Mouse (Mus musculus): ENCODE data around the gene Gm20503. TPM values are rescaled to one million over a fixed set of nuclear protein-coding genes. Genes with fewer than 3 reads are reported as not detected.

Gene Gm20503
- 15.4 and 17.9 TPM in 2 replicates for polyA plus RNA-seq (2016; fragmentation: Nextera tagmentation; extraction: Ambion mirVana)

DNA sequence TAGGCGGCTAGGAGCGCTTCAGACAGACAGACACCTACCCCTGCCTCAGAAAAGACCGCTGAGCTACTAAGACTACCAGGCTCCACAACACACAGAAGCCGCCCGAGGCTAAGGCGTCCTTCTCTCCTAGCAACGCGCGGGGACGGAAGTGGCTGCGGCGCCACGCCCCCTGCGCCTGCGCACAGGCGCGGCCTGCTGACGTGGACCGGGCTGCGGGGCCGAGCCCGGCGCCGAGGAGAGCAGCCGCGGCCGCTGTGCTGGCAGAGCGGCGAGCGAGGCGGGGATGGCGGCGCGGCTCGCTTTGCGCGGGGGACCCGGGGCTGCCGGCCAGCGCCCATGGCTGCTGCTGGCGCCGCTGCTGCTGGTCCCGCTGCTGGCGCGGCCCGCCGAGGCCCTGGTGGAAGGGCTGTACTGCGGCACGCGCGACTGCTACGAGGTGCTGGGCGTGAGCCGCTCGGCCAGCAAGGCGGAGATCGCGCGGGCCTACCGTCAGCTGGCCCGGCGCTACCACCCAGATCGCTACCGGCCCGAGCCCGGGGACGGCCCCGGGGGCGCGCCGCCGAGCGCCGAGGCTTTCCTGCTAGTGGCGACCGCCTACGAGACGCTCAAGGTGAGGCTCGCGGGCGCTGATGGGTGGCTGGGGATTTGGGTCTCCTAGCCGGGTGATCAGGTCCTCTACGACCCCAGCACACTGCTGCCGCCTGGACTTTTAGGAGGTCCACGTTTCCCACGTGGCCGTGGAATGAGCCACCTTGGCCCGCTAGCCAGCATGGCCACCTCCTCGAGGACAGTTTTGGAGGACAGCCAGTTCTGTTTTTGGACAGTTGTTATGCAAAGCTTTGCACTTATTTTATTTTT lies at the start of gene Gm20503:
Gm20503 (plus strand) TSS at position 263 of the 858 bp plus-strand sequence.
- peak within 1 kb of the TSS; percentile 85 for H3K27ac ChIP-seq
- H3K36me3 ChIP-seq: no peaks in the 10 kb centered on the region
- under 1% methylated on average over 83 of the region's 89 CpGs for WGBS
- peak within 1 kb of the TSS; percentile 90 for H3K4me2 ChIP-seq (replicated peaks)
- peak within 1 kb of the TSS; percentile 91 for H3K9ac ChIP-seq
- peaks cover 20% of the 10 kb centered on the region for H3K4me1 ChIP-seq
- H3K27me3 ChIP-seq: no peaks in the 10 kb centered on the region
- peak within 1 kb of the TSS; percentile 90 for H3K4me3 ChIP-seq
- H3K9me3 ChIP-seq: no peaks in the 10 kb centered on the region
- ATAC-seq (ENCODE audit: insufficient number of reproducible peaks, insufficient read depth, low FRiP score, low TSS enrichment): peak; percentile 98

DNA sequence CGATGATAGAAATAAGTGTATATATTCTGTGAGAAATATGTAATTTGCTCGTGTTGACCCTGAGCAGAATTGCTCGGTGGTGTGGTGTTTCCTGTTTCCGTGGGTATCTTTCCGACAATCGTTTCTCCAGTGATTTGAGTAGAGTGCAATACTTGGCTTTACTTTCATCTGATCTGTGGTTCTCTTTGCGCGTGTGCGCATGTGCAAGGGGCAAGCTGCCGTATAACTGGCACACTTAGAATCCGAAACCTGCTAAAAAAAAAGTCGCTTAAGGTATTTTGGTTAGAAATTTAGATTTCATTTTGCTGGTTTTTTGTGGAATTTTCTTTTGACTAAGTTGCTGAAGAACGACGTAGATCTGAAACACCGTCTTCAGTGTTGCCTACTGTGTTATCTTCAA lies 41.3 kb upstream of the Gm20503 start:
- H3K4me3 ChIP-seq: no peak overlapping the region
- no peak overlapping the region for H3K4me2 ChIP-seq (replicated peaks)
- H3K27ac ChIP-seq: no peak overlapping the region
- no peaks in the 10 kb centered on the region for H3K27me3 ChIP-seq
- H3K9me3 ChIP-seq: no peaks in the 10 kb centered on the region
- 0 out of 2 replicates have a peak, but pooled peaks cover 7% of the 10 kb centered on the region for H3K36me3 ChIP-seq
- 88% methylated on average over 15 of the region's 15 CpGs for WGBS
- H3K4me1 ChIP-seq: no peaks in the 10 kb centered on the region
- H3K9ac ChIP-seq: no peak overlapping the region
- no peak for ATAC-seq (ENCODE audit: insufficient number of reproducible peaks, insufficient read depth, low FRiP score, low TSS enrichment)

DNA sequence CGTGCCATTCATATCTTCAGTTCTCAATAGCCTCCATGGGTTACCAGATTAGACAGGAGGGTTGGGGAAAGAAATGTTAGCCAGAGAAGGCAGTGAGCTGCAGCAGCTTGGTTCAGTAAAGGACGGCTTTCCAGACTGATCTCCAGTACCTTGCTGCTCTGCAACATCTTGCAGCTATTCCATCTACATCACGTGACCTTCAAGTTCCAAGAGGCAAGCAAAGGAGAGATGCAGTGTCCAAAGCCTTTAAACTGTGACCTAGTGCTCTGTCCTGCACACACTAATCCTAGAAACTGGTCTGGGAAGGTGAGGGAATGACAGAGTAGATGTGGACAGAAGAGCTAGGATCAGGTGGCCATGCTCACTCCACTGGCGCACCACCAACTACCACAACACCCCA lies 39.7 kb upstream of the Gm20503 start:
- Histone ChIP-seq H3K27me3 (no peaks in the 10 kb centered on the region), H3K36me3 (no peaks in the 10 kb centered on the region), H3K9ac (no peak overlapping the region), H3K4me2 (replicated peaks) (no peak overlapping the region), H3K27ac (no peak overlapping the region), H3K9me3 (no peaks in the 10 kb centered on the region), H3K4me1 (no peaks in the 10 kb centered on the region), H3K4me3 (no peak overlapping the region)
- 91% methylated on average over 4 of the region's 4 CpGs for WGBS
- no peak for ATAC-seq (ENCODE audit: insufficient number of reproducible peaks, insufficient read depth, low FRiP score, low TSS enrichment)

DNA sequence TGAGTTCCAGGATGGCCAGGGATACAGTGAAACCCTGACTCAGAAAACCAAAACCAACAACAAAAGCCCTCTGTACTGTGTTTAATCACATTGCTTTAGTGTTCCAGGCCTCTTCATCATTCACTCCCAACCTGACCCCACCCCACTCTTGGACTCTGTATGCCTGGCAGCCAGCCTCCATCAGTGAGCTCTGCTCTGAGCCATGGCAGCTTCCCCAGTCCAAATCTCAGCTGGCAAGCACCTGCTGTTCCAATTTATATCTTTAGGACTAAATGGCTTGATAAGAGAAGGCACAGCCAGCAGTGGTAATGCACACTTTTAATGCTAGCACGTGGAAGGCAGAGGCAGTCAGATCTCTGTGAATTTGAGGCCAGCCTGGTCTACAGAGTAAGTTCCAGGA lies 37.9 kb upstream of the Gm20503 start:
- no peaks in the 10 kb centered on the region for H3K4me1 ChIP-seq
- no peak overlapping the region for H3K9ac ChIP-seq
- H3K4me3 ChIP-seq: no peak overlapping the region
- H3K4me2 ChIP-seq (replicated peaks): no peak overlapping the region
- H3K36me3 ChIP-seq: no peaks in the 10 kb centered on the region
- WGBS: 83% methylated on average over 1 of the region's 1 CpGs
- no peak overlapping the region for H3K27ac ChIP-seq
- no peak for ATAC-seq (ENCODE audit: insufficient number of reproducible peaks, insufficient read depth, low FRiP score, low TSS enrichment)
- H3K9me3 ChIP-seq: no peaks in the 10 kb centered on the region
- no peaks in the 10 kb centered on the region for H3K27me3 ChIP-seq

DNA sequence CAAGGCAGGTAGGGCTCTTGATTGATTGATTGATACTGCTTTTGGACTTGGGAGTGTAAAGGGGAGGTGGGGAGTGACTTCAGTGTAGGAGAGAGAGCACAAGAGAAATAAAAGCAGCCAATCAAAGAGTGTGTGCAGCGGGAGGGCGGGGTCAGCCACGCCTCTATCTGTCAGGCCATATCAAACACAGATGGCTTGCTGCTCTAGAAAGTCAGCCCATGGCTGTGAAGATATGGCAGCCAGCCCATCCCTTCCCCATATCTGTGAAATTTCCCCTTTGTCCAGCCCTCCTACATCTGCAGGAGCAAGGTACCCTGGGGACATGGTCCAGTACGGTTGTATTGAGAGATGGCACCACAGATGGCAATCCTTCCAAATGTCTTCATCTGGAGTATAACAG lies 32.3 kb upstream of the Gm20503 start:
- WGBS: 91% methylated on average over 4 of the region's 4 CpGs
- no peaks in the 10 kb centered on the region for H3K9me3 ChIP-seq
- H3K27ac ChIP-seq: no peak overlapping the region
- H3K36me3 ChIP-seq: peaks cover 17% of the 10 kb centered on the region; the same call in 1 of the 2 replicates
- no peak overlapping the region for H3K9ac ChIP-seq
- no peaks in the 10 kb centered on the region for H3K27me3 ChIP-seq
- no peaks in the 10 kb centered on the region for H3K4me1 ChIP-seq
- no peak for ATAC-seq (ENCODE audit: insufficient number of reproducible peaks, insufficient read depth, low FRiP score, low TSS enrichment)
- no peak overlapping the region for H3K4me3 ChIP-seq
- no peak overlapping the region for H3K4me2 ChIP-seq (replicated peaks)

DNA sequence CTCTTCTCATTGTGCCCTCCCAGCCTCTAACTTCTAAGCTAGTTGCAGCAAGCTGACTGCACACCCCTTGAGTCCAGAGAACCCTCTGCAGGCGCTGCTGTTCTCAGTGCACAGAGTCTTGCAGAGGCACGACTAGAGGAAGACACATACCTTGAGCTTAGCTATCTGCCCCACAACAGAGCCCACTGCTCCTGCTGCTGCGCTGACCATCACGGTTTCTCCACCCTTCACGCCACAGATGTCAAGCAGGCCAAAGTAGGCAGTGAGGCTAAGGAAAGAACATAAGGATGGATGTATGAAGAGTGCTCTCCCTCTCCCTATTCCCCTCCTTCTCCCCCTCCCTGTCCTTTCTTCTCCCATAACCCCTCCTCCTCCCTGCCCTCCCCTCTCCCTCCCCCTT lies 27.3 kb upstream of the Gm20503 start:
- no peaks in the 10 kb centered on the region for H3K9me3 ChIP-seq
- no peaks in the 10 kb centered on the region for H3K4me1 ChIP-seq
- no peak overlapping the region for H3K4me3 ChIP-seq
- no peak overlapping the region for H3K9ac ChIP-seq
- H3K36me3 ChIP-seq: peaks cover 15% of the 10 kb centered on the region
- WGBS: 74% methylated on average over 5 of the region's 5 CpGs
- H3K27ac ChIP-seq: no peak overlapping the region
- H3K4me2 ChIP-seq (replicated peaks): no peak overlapping the region
- H3K27me3 ChIP-seq: no peaks in the 10 kb centered on the region
- ATAC-seq (ENCODE audit: insufficient number of reproducible peaks, insufficient read depth, low FRiP score, low TSS enrichment): no peak

DNA sequence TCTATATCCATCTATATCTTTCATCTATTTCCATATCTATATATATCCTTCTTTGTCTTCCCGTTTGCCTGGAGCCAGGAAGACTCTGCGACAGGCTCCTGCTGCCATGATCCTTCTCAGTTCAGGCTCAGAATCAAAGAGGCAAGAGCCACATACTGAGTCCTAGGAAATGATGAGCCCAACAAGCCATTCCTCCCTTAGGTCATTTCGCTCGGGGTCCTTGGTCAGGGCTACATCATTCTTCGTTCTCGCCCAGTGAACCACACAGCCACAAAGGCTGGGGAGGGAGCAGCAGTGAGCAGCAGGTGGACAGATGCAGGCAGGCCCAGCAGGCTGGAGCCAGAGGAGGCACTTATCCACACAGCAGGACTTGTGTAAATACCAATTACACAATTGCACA lies 21.6 kb upstream of the Gm20503 start:
- Histone ChIP-seq H3K27me3 (no peaks in the 10 kb centered on the region), H3K27ac (no peak overlapping the region), H3K4me1 (no peaks in the 10 kb centered on the region), H3K4me3 (no peak overlapping the region), H3K4me2 (replicated peaks) (no peak overlapping the region), H3K36me3 (peaks cover 5% of the 10 kb centered on the region; the same call in 1 of the 2 replicates), H3K9ac (no peak overlapping the region), H3K9me3 (no peaks in the 10 kb centered on the region)
- WGBS: 71% methylated on average over 6 of the region's 6 CpGs
- ATAC-seq (ENCODE audit: insufficient number of reproducible peaks, insufficient read depth, low FRiP score, low TSS enrichment): no peak

DNA sequence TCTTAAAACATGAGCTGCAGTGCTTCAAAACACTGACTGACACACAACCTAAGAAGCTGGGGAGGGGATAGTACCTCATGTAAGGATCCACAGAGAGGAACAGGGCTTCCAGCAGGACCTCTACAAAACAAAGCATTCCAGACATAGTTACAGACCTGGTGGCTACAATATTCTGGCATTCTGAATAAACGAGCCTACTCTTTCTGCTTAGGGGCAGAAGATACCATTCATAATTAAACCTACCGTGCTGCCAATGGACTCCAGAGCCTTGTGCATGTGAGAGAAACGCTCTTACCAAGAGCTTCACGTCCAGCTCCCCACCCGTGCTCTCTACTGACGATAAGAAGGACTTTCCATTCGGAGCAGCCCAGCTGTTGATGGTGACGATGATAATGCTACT lies 20.2 kb upstream of the Gm20503 start:
- Histone ChIP-seq H3K4me1 (no peaks in the 10 kb centered on the region; the same call in 1 of the 2 replicates), H3K27ac (no peak overlapping the region), H3K4me2 (replicated peaks) (no peak overlapping the region), H3K9me3 (no peaks in the 10 kb centered on the region), H3K9ac (no peak overlapping the region), H3K4me3 (no peak overlapping the region), H3K36me3 (peaks cover 5% of the 10 kb centered on the region; the same call in 1 of the 2 replicates), H3K27me3 (no peaks in the 10 kb centered on the region)
- no peak for ATAC-seq (ENCODE audit: insufficient number of reproducible peaks, insufficient read depth, low FRiP score, low TSS enrichment)
- 84% methylated on average over 8 of the region's 8 CpGs for WGBS

DNA sequence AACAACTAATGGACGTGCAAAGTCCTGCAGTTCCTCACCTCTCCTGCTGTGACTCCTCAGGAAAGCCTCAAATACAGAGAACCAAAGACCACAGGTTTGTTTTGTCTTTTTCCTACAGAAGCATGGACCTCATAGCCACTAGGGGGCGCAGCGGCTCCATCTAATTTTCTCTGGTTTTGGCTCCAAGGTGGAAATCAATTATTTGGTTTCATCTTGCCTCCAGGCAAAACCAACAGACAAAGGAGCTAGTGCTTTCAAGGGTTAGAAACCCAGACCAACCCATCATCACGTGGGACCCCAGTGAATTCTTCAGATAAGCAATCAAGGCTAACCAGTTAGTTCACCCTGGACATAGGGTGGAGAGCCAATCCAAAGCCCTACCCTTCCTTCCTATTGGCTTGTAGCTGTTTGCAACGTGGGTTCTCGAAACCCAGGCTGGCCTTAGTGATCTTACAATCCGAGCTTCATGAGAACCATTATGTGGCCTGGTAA lies 17.8 kb upstream of the Gm20503 start:
- 0 out of 2 replicates have a peak, but pooled peaks cover 2% of the 10 kb centered on the region for H3K36me3 ChIP-seq
- H3K4me2 ChIP-seq (replicated peaks): no peak overlapping the region
- H3K27me3 ChIP-seq: no peaks in the 10 kb centered on the region
- no peak overlapping the region for H3K9ac ChIP-seq
- H3K4me3 ChIP-seq: no peak overlapping the region
- H3K4me1 ChIP-seq: no peaks in the 10 kb centered on the region; the same call in 1 of the 2 replicates
- H3K9me3 ChIP-seq: no peaks in the 10 kb centered on the region
- WGBS: 20% methylated on average over 7 of the region's 7 CpGs
- ATAC-seq (ENCODE audit: insufficient number of reproducible peaks, insufficient read depth, low FRiP score, low TSS enrichment): no peak
- H3K27ac ChIP-seq: no peak overlapping the region

DNA sequence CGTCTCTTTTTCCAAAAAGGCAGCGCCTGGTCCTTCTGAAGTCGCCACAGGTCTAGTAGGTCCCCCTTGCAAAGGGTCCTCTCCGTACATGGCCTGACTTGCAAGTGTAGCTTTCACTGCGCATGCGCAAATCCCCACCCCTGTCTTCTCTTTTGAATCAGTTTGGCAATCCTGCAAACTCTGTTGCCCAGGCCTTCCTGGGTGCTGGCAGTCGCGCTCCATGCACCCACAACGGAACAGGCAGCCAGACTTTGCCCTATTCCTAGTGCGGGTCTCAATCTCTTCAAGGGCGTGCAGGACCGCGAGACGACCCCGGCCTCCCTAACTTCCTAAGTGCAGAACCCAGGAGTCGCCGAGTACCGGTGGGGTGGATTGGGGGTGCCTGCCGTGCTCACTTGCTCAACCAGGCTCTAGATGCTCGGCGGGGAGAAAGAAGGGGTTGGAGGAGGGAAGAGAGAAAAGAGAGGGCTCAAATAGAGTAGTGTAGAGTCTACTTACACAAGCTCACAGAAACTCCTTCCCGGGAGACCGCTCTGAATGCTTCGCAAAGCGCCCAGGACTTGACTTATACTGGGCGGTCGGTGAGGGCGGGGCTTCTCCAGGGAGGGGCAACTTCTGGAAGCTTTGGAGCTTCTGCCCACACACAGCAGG lies 16.3 kb upstream of the Gm20503 start, which contains the start of gene Ptgr1:
Ptgr1 (minus strand) TSS at position 580 of the 651 bp plus-strand sequence.
- peak; percentile 76 for ATAC-seq (ENCODE audit: insufficient number of reproducible peaks, insufficient read depth, low FRiP score, low TSS enrichment)
- Histone ChIP-seq H3K9ac (peak within 1 kb of the TSS; percentile 63), H3K4me2 (replicated peaks) (peak within 1 kb of the TSS; percentile 72), H3K4me1 (no peaks in the 10 kb centered on the region; the same call in 1 of the 2 replicates), H3K36me3 (no peaks in the 10 kb centered on the region), H3K9me3 (no peaks in the 10 kb centered on the region), H3K27me3 (no peaks in the 10 kb centered on the region), H3K27ac (peak within 1 kb of the TSS; percentile 50; the same call in 1 of the 2 replicates), H3K4me3 (peak within 1 kb of the TSS; percentile 60)
- under 1% methylated on average over 28 of the region's 28 CpGs for WGBS

DNA sequence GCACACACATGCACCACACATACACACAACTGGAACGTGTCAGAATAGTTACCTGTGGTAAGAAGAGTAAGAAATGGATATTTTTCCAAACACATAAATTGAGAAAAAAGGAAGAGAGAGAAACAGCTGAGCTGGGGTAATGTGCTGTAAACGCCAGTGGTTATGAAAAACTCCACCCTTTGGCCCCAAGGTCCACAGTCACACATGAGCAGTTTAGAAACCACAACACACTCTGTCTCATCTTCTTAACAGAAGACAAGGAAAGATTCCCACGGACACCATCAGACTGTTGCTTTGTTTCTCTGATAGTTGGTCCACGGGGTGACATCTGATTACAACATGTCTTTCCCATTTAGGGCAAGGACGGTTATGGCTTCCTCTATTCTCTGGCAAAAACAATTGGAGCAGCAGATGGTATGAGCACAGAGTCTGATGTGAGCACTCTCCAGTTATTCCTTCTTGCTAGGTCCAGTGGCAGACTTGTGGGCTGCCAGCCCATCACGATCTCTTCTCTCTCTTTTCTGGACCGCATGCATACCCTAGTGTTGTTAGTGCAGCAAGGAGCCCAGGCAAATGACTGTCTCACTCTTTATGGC lies 13.6 kb upstream of the Gm20503 start:
- no peaks in the 10 kb centered on the region for H3K27me3 ChIP-seq
- 0 out of 2 replicates have a peak, but pooled peaks cover 4% of the 10 kb centered on the region for H3K9me3 ChIP-seq
- H3K4me2 ChIP-seq (replicated peaks): no peak overlapping the region
- ATAC-seq (ENCODE audit: insufficient number of reproducible peaks, insufficient read depth, low FRiP score, low TSS enrichment): no peak
- no peak overlapping the region for H3K4me3 ChIP-seq
- no peak overlapping the region for H3K9ac ChIP-seq
- 90% methylated on average over 7 of the region's 7 CpGs for WGBS
- no peaks in the 10 kb centered on the region for H3K36me3 ChIP-seq
- no peaks in the 10 kb centered on the region; the same call in 1 of the 2 replicates for H3K4me1 ChIP-seq
- no peak overlapping the region for H3K27ac ChIP-seq

Measured in embryonic facial prominence, embryonic 12.5 days (tissue).